Mouse (Mus musculus): ENCODE data around the gene Ppy. TPM values are rescaled to one million over a fixed set of nuclear protein-coding genes. Genes with fewer than 3 reads are reported as not detected.
A peak's percentile ranks its signal among the peaks of the same experiment; 100 is the strongest.

The Ppy gene
- polyA plus RNA-seq, 1 experiment from 2014 or later, result not detected

DNA sequence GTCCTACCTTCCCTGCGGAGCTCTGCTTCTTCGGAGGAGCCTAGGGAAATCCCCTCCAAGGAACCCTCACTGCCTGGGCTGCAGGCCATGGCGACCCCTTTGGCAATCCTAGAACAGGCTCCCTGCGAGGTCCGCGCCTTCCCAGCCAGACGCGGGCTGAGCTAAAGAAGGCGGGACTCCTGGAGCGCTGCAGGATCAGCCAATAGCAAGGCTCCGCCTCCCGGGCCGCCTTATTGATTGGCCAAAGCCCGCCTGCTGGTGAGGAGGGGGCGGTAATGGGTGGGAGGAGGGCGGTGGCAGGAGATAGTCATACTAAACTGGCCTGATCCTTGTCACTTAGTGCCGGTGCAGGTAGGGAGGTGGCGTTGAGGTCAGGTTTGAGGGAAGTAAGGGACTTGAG, 18.8 kb downstream of the Ppy start:
- H3K9me3 ChIP-seq (ENCODE audit: control insufficient read depth, low read length), result no peaks in the 10 kb centered on the region
- peak; percentile 80 for DNase-seq (ENCODE audit: low spot score)
- 1% methylated on average over 18 of the region's 18 CpGs for WGBS
- H3K27ac ChIP-seq, result peak overlapping the region; percentile 59; the same call in 1 of the 2 replicates
- H3K27me3 ChIP-seq (ENCODE audit: control insufficient read depth, insufficient read depth, low read length), result no peaks in the 10 kb centered on the region
- H3K4me2 ChIP-seq (replicated peaks), result peak overlapping the region; percentile 83
- H3K9ac ChIP-seq, result peak overlapping the region; percentile 63
- H3K36me3 ChIP-seq (replicated peaks; ENCODE audit: control insufficient read depth, insufficient read depth), result peaks cover 25% of the 10 kb centered on the region
- peak overlapping the region; percentile 34 for H3K4me3 ChIP-seq (replicated peaks; ENCODE audit: low read length)
- ATAC-seq (ENCODE audit: low FRiP score), result peak; percentile 83
- peaks cover 32% of the 10 kb centered on the region for H3K4me1 ChIP-seq (replicated peaks; ENCODE audit: control insufficient read depth, insufficient read depth, low read length)

DNA sequence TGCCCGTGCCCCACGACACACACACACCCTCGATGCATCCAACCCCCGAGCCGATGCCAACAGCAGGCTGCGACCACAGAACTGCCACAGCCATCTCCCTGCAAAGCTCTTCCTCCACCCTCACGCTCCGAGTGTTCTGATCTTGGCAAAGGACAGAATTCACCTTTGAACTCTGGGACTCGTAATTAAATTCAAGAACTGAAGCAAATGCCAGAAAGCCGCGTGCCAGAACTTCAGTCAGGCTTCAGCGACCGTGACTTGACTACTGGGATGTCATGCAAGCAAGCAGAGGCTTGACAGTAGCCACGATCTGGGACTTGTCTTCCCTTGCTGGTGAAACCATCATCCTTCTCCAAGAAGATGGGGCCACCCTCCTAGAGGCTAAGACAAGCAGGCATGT, 27.4 kb downstream of the Ppy start:
- no peak overlapping the region for H3K4me3 ChIP-seq (replicated peaks; ENCODE audit: low read length)
- peaks cover 9% of the 10 kb centered on the region; the same call in 1 of the 2 replicates for H3K4me1 ChIP-seq (replicated peaks; ENCODE audit: control insufficient read depth, insufficient read depth, low read length)
- no peak overlapping the region for H3K9ac ChIP-seq
- 61% methylated on average over 14 of the region's 14 CpGs for WGBS
- no peaks in the 10 kb centered on the region for H3K9me3 ChIP-seq (ENCODE audit: control insufficient read depth, low read length)
- DNase-seq (ENCODE audit: low spot score) (no peak), ATAC-seq (ENCODE audit: low FRiP score) (no peak)
- peaks cover 17% of the 10 kb centered on the region for H3K36me3 ChIP-seq (replicated peaks; ENCODE audit: control insufficient read depth, insufficient read depth)
- H3K27me3 ChIP-seq (ENCODE audit: control insufficient read depth, insufficient read depth, low read length), result no peaks in the 10 kb centered on the region
- H3K27ac ChIP-seq, result no peak overlapping the region
- no peak overlapping the region for H3K4me2 ChIP-seq (replicated peaks)

DNA sequence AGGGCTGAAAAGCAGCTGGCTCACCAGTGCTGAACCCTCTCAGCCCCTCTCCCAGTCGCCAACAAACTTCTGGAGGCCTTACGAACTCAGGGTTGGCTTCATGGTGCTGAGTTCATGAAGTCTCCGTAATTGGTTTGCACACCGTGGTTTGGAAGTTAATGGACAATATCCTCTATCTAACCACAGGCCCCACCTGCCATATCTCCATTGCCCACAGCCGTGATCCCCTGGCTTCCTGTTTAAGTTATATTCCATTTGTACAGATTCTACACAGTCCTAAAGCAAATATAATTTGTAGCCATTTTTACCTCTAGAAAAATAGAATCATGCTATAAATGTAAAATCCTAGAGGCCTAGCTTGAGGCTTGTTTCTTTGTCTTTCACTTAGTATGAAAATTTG, 28.4 kb downstream of the Ppy start:
- WGBS, result 87% methylated on average over 5 of the region's 5 CpGs
- no peak overlapping the region for H3K4me3 ChIP-seq (replicated peaks; ENCODE audit: low read length)
- no peaks in the 10 kb centered on the region for H3K9me3 ChIP-seq (ENCODE audit: control insufficient read depth, low read length)
- ATAC-seq (ENCODE audit: low FRiP score) (no peak), DNase-seq (ENCODE audit: low spot score) (no peak)
- H3K4me2 ChIP-seq (replicated peaks), result no peak overlapping the region
- no peak overlapping the region for H3K27ac ChIP-seq
- H3K36me3 ChIP-seq (replicated peaks; ENCODE audit: control insufficient read depth, insufficient read depth), result peaks cover 7% of the 10 kb centered on the region
- no peak overlapping the region for H3K9ac ChIP-seq
- no peaks in the 10 kb centered on the region for H3K27me3 ChIP-seq (ENCODE audit: control insufficient read depth, insufficient read depth, low read length)
- H3K4me1 ChIP-seq (replicated peaks; ENCODE audit: control insufficient read depth, insufficient read depth, low read length), result peaks cover 9% of the 10 kb centered on the region; the same call in 1 of the 2 replicates

DNA sequence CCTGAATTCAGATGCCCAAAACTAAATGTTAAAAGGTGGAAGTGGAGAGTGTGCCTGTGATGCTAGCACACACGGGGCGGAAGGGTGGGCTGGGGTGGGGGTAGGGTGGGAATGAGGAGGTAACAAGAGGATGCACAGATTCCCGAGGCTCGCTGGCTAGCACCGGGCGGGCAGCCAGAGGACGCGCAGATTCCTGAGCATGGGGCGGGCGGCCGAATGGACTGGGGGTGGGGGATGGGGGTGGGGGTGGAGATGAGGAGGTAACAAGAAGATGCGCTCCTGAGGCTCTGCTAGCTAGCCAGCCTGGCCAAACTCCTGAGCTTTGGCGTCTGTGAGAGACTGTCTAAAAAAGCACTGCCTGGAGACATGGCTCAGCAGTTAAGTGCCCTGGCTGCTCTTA, 30.7 kb downstream of the Ppy start:
- no peak overlapping the region for H3K9ac ChIP-seq

DNA sequence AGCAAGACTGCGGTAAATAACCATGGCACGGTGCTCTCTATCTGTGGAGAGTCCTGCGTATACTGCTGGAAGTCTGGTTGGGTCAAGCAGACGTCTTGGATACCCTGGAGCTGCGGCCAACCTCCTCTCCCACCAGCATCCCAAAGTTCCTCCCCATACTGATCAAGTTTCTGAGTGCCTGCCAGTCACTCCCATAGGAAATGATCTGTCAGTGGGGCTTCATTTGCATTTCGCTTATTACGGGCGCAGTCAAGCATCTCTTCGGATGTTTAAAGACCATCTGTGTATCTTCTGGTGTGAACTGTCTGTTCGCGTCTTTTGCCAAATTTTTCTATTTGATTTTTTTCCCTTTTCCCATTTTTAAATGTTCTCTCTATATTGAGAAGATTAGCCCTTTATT, 31.5 kb downstream of the Ppy start:
- Histone ChIP-seq H3K4me1 (replicated peaks; ENCODE audit: control insufficient read depth, insufficient read depth, low read length) (peaks cover 9% of the 10 kb centered on the region; the same call in 1 of the 2 replicates), H3K36me3 (replicated peaks; ENCODE audit: control insufficient read depth, insufficient read depth) (no peaks in the 10 kb centered on the region; the same call in 1 of the 2 replicates), H3K4me2 (replicated peaks) (no peak overlapping the region), H3K27ac (no peak overlapping the region), H3K27me3 (ENCODE audit: control insufficient read depth, insufficient read depth, low read length) (no peaks in the 10 kb centered on the region), H3K9ac (no peak overlapping the region), H3K4me3 (replicated peaks; ENCODE audit: low read length) (no peak overlapping the region), H3K9me3 (ENCODE audit: control insufficient read depth, low read length) (no peaks in the 10 kb centered on the region)
- ATAC-seq (ENCODE audit: low FRiP score), result no peak
- WGBS, result 44% methylated on average over 11 of the region's 11 CpGs
- DNase-seq (ENCODE audit: low spot score), result no peak

More for the DNA sequence above, 30.7 kb downstream of the Ppy start:
- H3K27me3 ChIP-seq (ENCODE audit: control insufficient read depth, insufficient read depth, low read length), result no peaks in the 10 kb centered on the region
- DNase-seq (ENCODE audit: low spot score), result peak; percentile 26
- peaks cover 9% of the 10 kb centered on the region; the same call in 1 of the 2 replicates for H3K4me1 ChIP-seq (replicated peaks; ENCODE audit: control insufficient read depth, insufficient read depth, low read length)
- H3K27ac ChIP-seq, result no peak overlapping the region
- WGBS, result 3% methylated on average over 13 of the region's 13 CpGs
- peaks cover 5% of the 10 kb centered on the region; the same call in 1 of the 2 replicates for H3K36me3 ChIP-seq (replicated peaks; ENCODE audit: control insufficient read depth, insufficient read depth)
- no peak overlapping the region for H3K4me3 ChIP-seq (replicated peaks; ENCODE audit: low read length)
- H3K4me2 ChIP-seq (replicated peaks), result peak overlapping the region; percentile 10; the same call in 1 of the 2 replicates
- ATAC-seq (ENCODE audit: low FRiP score), result no peak
- H3K9me3 ChIP-seq (ENCODE audit: control insufficient read depth, low read length), result no peaks in the 10 kb centered on the region

DNA sequence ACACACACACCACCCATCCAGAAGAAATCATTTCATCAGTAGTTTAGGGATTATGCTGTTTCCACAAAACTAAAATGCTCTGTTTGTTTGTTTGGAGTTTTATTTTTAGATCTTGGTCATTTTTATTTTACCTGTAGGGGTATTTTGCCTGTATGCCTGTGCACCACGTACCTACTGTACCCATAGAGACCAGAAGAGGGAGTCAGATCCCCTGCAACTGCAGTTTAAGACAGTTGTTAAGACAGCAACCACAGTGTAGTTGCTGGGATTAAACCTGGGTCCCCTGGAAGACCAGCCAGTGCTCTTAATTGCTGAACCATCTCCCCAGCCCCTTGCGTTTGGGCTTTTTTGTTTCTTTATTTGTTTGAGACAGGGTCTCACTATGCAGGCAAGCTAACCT, 32.1 kb downstream of the Ppy start:
- no peaks in the 10 kb centered on the region for H3K9me3 ChIP-seq (ENCODE audit: control insufficient read depth, low read length)
- H3K27me3 ChIP-seq (ENCODE audit: control insufficient read depth, insufficient read depth, low read length), result no peaks in the 10 kb centered on the region
- peaks cover 6% of the 10 kb centered on the region; the same call in 1 of the 2 replicates for H3K36me3 ChIP-seq (replicated peaks; ENCODE audit: control insufficient read depth, insufficient read depth)
- H3K4me3 ChIP-seq (replicated peaks; ENCODE audit: low read length), result no peak overlapping the region
- no peak for ATAC-seq (ENCODE audit: low FRiP score)
- H3K4me2 ChIP-seq (replicated peaks), result no peak overlapping the region
- no peak for DNase-seq (ENCODE audit: low spot score)
- H3K4me1 ChIP-seq (replicated peaks; ENCODE audit: control insufficient read depth, insufficient read depth, low read length), result peaks cover 9% of the 10 kb centered on the region; the same call in 1 of the 2 replicates
- no peak overlapping the region for H3K9ac ChIP-seq
- 40% methylated on average over 2 of the region's 2 CpGs for WGBS
- H3K27ac ChIP-seq, result no peak overlapping the region

DNA sequence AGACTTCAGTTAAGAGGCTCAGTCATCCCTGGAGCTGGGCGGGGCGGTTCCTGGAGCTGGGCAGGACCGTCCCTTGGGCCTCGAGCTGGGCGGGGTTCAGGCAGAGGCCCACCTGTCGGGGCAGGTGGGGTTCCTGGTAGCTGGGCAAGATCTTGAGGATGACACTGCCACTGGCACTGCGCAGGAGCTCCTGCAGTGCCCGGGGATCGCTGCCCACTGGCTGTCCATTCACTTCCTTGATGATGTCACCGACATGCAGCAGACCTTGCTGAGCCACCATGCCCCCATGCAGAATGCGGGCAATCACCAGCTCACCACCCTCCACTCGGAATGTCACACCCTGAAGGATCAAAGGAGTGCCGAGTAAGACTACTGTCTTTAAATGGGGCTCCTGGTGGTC, 38.0 kb downstream of the Ppy start:
- H3K4me2 ChIP-seq (replicated peaks), result no peak overlapping the region
- H3K9ac ChIP-seq, result no peak overlapping the region
- no peaks in the 10 kb centered on the region for H3K9me3 ChIP-seq (ENCODE audit: control insufficient read depth, low read length)
- H3K4me3 ChIP-seq (replicated peaks; ENCODE audit: low read length), result no peak overlapping the region
- 83% methylated on average over 13 of the region's 13 CpGs for WGBS
- peaks cover 55% of the 10 kb centered on the region for H3K36me3 ChIP-seq (replicated peaks; ENCODE audit: control insufficient read depth, insufficient read depth)
- 0 out of 2 replicates have a peak, but pooled peaks cover 6% of the 10 kb centered on the region for H3K27me3 ChIP-seq (ENCODE audit: control insufficient read depth, insufficient read depth, low read length)
- no peak overlapping the region for H3K27ac ChIP-seq
- ATAC-seq (ENCODE audit: low FRiP score), result no peak
- no peaks in the 10 kb centered on the region for H3K4me1 ChIP-seq (replicated peaks; ENCODE audit: control insufficient read depth, insufficient read depth, low read length)
- no peak for DNase-seq (ENCODE audit: low spot score)

DNA sequence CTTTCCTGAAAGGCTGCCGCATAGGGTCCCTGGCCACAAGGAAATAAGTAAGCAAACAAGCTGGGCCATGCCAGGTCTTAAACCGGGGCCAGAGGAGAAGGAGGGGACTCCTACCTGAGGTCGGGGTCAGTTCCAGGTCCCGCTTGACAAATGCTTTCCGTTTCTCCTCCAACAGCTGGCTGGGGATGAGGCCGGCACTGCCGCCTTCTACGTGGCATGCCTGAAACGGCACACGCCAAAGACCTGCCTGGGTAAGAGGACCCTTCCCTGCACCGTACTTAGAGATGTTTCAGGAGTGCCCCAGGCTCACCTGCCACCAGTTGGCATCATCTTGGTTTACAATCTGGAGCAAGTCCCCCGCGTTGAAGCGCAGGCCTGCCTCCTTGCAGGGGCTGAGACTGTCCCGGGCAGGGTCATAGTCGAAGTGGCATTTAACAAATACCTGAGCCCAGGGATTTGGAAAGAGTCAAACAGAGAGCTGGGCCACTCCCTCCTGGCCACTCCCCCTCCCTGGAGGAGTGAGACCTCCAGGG, 39.1 kb downstream of the Ppy start:
- Histone ChIP-seq H3K9ac (no peak overlapping the region), H3K27ac (no peak overlapping the region), H3K4me3 (replicated peaks; ENCODE audit: low read length) (no peak overlapping the region), H3K4me1 (replicated peaks; ENCODE audit: control insufficient read depth, insufficient read depth, low read length) (no peaks in the 10 kb centered on the region), H3K4me2 (replicated peaks) (peak overlapping the region; percentile 88; the same call in 1 of the 2 replicates), H3K27me3 (ENCODE audit: control insufficient read depth, insufficient read depth, low read length) (0 out of 2 replicates have a peak, but pooled peaks cover 6% of the 10 kb centered on the region), H3K9me3 (ENCODE audit: control insufficient read depth, low read length) (no peaks in the 10 kb centered on the region), H3K36me3 (replicated peaks; ENCODE audit: control insufficient read depth, insufficient read depth) (peaks cover 55% of the 10 kb centered on the region)
- DNase-seq (ENCODE audit: low spot score) (no peak), ATAC-seq (ENCODE audit: low FRiP score) (no peak)
- WGBS, result 32% methylated on average over 16 of the region's 16 CpGs

DNA sequence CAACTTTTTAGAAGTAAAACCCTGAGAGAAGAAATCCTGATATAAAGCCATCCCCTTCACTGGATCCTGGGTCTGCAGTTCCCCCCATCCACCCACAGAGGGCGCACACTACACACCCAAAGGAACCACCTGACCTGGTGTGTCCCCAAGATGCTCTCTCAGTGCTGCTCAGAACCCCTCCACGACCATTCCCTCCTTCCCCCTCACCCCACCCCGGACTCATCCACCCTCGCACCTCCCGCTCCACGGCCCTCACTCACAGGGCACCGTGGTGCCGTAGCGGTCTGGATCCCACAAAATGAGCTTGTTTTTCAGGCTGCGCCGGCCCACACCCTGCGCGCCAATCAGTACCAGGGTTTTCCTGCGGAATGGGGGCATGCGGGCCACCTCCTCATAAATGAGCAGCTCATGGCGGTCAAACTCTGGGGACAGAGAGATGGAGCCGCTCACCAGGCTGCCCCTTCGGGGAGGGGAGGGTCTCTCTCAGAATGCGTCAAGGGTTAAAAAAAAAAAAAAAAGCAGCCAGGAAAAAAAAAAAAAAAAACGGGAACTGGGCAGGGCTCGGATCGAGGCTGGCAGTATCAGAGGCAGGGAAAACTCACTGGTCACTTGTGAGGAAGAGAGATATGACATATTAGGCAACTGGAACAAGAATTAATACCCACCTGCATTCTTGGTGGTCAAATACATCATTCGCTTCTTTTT, 39.7 kb downstream of the Ppy start:
- peak overlapping the region; percentile 61 for H3K9ac ChIP-seq
- H3K27ac ChIP-seq, result no peak overlapping the region
- peak; percentile 74 for ATAC-seq (ENCODE audit: low FRiP score)
- H3K9me3 ChIP-seq (ENCODE audit: control insufficient read depth, low read length), result no peaks in the 10 kb centered on the region
- H3K4me2 ChIP-seq (replicated peaks), result peak overlapping the region; percentile 88
- 0 out of 2 replicates have a peak, but pooled peaks cover 6% of the 10 kb centered on the region for H3K27me3 ChIP-seq (ENCODE audit: control insufficient read depth, insufficient read depth, low read length)
- WGBS, result 4% methylated on average over 23 of the region's 23 CpGs
- H3K36me3 ChIP-seq (replicated peaks; ENCODE audit: control insufficient read depth, insufficient read depth), result peaks cover 57% of the 10 kb centered on the region
- H3K4me1 ChIP-seq (replicated peaks; ENCODE audit: control insufficient read depth, insufficient read depth, low read length), result no peaks in the 10 kb centered on the region
- H3K4me3 ChIP-seq (replicated peaks; ENCODE audit: low read length), result peak overlapping the region; percentile 37
- DNase-seq (ENCODE audit: low spot score), result peak; percentile 89
